Mouse (Mus musculus) ovary, postnatal 36 days (tissue): ENCODE measurements around the gene Mast1.
A peak's percentile ranks its signal among the peaks of the same experiment; 100 is the strongest.
"Not testable (repeated sequence)": the region's sequence is repeated elsewhere in the genome, so short reads cannot be mapped to it uniquely, and the experiment has no call there.

Experiments
- DNase-seq: peaks from one replicate; pipeline ENCODE4 v3.0.0; 2022; ENCODE audit warnings: low spot score, mixed read lengths

Gene Mast1

GRCm38 (mm10) chr8:84910551-84910950 is 26.6 kb downstream of the Mast1 start:
- no peak for DNase-seq

DNA sequence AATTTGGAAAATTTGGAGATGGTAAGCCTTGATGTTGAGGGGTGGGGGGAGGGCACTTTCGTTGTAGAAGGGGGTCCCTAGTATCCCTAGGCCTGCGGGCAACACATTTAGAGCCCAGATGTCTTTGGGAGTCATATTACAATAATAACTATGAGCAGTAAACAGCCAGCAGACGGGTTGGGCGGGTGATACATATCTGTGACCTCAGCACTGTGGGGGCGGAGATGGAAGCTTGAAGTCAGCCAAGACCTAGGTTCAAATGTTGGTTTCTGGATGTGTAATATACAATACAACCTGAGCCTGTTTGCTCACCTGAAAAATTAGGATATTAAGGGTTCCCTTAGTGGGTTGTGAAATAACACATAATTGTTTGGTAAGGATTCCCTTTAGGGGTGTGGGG is 27.2 kb downstream of the Mast1 start:
- no peak for DNase-seq

GRCm38 (mm10) chr8:84909162-84909767 is 27.9 kb downstream of the Mast1 start:
- no peak for DNase-seq

DNA sequence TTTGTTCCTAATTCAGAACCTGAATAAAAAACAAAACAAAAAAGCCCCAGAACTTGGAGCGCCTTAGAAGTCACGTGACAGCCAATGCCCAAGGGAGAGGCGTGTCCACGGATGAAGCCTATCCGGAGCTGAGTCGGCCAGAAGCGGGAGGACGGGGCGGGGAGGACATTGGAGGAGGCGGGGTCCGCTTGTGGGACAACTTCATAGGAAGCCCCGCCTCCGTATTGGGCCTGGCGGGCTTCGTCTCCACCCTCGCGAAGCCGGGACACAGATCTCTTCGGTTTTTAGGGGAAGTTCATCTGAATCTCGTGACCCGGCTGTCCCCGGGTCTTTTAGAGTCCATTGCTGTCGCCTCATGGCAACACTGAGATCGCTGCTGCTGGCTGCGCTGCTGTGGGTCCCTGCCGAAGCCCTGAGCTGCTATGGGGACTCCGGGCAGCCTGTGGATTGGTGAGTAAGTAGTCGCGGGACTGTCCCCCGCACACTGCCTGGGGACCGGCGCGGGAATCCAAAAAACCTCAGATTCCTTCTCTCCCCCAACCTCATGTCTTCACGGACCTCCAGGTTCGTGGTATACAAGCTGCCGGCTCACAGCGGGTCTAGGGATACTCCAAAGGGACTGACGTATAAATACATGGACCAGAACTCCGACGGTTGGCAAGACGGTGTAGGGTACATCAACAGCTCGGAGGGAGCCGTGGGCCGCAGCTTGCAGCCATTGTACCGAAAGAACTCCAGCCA is 28.6 kb downstream of the Mast1 start, which contains the start of gene Dnase2a:
Gene Dnase2a, plus strand, starts transcription at position 140 of the 741 bp plus-strand sequence.
- peak; percentile 92 for DNase-seq

DNA sequence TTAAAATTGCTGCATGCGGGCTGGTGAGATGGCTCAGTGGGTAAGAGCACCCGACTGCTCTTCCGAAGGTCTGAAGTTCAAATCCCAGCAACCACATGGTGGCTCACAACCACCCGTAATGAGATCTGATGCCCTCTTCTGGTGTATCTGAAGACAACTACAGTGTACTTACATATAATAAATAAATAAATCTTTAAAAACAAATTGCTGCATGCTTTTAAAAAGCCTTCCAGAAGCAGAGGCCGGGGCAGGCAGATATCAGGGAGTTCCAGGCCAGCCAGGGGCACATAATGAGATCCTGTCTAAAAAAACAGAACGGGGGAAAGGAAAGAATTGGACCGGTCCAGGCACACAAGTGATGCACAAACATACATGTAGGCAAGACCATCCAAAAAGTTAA is 29.2 kb downstream of the Mast1 start:
- DNase-seq, result not testable (repeated sequence)

DNA sequence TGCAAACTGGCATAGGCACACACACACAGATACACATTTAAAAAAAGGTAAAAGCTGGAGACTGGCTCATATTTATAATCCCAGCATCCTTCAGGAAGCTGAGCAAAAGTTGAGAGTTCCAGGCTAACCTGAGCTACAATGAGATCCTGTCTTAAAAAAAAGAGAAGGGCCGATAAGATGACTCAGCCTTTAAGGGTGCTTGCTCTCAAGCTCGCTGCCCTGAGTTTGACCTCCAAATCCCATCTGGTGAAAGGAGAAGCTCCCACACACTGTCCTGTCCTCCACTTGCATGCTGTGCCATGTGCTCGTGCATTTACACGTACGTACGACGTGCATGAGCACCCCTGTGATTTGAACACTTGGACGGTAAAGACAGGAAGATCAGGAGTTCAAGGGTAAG is 29.7 kb downstream of the Mast1 start:
- DNase-seq, result no peak

- DNase-seq, result no peak
Observed at GRCm38 (mm10) chr8:84907037-84907436, 30.1 kb downstream of the Mast1 start.

- DNase-seq, result no peak
Observed at GRCm38 (mm10) chr8:84904351-84904750, 32.8 kb downstream of the Mast1 start.

GRCm38 (mm10) chr8:84902920-84903661 is 34.1 kb downstream of the Mast1 start:
- DNase-seq, result peak; percentile 94

- no peak for DNase-seq
Observed at GRCm38 (mm10) chr8:84902367-84902919, 34.7 kb downstream of the Mast1 start.

DNA sequence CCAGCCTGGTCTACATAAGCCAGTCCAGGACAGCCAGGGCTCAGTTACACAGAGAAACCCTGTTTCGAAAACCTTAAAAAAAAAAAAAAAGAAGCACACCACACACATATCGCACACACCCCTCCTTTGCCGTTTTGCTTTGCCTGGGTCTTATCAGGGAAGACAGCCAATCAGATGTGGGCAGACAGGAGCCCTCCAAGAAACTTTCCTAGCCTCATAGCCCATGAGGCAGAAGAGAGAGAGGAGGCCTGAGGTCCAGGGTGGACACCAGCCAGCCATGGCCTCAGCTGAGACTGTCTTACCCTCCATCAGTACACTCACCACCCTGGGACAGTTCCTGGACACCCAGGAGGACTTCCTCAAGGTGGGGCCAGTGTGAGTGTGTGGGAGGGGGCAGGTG is 35.4 kb downstream of the Mast1 start, which contains the start of gene Klf1:
Gene Klf1, plus strand, starts transcription at position 177 of the 400 bp plus-strand sequence.
- no peak for DNase-seq

GRCm38 (mm10) chr8:84901071-84901470 is 36.1 kb downstream of the Mast1 start:
- no peak for DNase-seq

DNA sequence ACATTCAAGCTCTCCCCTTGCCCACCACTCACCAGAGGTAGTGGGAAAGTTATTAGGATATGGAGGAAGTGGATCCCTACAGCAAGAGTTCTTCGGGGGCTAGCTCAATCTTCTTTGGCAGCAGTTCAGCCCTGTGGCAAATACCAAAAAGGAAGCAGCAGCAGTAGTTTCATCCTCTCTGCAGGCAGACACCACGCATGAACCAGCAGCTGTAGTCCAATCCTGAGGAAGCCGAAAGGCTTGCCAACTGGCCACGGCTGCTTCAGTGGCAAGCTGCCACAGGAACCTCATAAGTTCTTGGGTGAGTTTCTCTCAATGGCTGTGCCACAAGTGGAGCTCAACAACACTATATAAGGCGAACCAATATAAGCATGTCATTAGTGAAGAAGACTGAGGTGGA is 41.2 kb downstream of the Mast1 start:
- DNase-seq, result no peak

GRCm38 (mm10) chr8:84893709-84894134 is 43.4 kb downstream of the Mast1 start, which contains the start of gene Gcdh:
TSS of gene Gcdh (minus strand) at chr8:84893921.
- peak; percentile 86 for DNase-seq

- DNase-seq, result no peak
Observed at GRCm38 (mm10) chr8:84892993-84893708, 44.0 kb downstream of the Mast1 start.

DNA sequence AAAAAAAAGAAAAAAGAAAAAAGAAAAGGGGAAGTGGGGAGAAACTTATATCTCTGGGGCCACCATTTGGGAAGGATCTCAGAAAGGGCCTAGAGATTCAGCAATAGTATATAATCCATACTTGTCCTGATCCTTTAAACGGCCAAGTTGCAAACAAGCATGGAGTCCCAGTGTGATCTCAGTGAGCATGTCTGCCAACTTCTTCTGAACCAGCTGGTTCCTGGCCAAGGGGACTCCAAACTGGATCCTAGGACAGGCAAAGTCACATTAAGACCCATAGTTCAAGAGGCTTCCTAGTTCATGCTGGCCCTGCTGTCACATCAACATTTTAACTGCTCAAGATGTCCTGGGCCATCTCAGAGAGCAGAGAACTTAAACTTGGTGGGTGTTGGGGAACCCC is 48.0 kb downstream of the Mast1 start:
- DNase-seq, result no peak

DNA sequence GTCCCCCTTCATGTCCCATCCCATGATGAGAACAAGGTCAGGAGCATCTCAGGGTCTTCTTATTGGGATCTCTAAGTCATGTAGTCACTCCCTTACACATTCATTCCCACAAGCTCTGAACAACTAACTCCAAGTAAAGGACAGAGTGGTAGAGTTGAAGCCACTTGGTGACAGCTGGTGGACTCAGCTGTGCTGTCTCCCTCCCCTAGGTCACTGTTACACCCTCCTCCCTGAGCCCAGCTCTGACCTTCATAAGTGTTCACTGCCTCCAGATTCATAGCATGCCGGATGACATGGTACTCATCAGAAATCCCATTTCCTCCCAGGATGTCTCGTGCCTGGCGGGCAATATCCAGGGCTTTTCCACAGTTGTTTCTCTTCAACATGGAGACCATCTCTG is 48.9 kb downstream of the Mast1 start:
- DNase-seq, result no peak

DNA sequence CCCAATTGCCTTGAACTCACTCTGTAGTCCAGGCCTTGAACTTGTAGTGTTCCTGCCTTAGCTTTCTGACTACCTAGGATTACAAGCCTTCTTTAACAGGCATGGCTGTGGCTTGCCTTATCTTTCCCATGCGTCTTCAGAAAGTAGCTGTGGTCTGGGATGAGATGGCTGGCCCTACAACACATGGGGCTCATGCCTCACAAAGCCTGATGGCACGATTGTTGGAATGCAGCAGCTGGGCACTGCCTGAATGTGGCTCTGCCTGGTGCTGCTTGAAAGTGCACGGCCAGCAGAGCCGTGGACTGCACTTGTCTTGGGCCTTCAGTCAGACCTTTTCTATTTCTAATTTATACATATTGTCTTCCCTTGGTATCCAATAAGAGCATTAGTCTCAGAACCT is 52.4 kb downstream of the Mast1 start:
- no peak for DNase-seq

DNA sequence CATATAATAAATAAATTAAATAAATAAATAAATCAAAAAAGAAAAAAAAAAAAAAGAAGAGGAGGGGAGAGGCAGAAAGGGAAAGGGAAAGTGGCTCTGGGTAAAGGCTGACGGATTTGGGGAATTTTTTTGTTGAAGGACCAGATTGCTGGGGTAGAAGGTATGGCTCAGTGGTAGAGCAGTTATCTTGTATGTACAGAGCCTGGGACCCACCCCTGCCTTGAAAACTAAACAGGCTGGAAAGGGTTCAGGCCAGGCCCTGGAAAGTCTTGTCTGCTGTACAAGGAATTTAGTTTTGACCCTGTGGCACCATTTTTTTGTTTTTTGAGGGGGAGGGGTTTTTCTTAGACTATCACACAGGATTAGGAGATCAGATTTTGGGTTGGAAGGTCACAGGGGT is 58.2 kb downstream of the Mast1 start:
- no peak for DNase-seq

DNA sequence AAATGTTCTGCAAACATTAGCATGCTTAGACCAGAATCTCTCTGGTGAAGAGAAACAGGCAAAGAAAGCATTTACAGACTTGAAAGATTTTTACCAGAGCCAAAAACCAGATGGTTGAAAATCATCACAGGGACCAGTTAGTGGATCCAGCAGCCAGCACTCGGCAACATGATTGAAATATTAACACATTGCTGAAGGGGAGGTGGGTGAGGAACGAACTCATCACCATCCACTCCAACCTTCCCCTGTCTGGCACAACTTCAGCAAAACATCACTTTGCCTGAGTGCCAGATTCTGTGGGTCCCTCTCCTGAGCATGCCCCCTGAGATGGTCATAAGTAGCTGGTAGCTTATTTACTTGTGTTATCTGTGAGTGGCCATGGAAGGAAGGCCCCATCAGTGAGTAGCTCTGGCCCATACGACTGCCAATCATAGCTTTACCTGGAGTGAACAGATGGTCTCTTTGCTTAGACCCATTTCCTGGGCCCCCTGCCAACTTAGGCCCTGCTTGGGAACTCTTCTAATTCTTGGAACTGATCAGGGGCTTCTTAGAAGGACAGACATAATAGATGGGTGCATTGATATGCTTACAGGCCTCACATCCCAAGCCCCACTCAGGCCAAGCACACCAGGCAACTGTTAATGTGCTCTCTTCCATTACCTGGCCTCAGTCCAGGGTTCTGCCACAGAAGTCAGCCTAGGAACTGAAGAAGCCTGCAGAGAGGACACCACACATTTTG is 59.7 kb downstream of the Mast1 start:
- DNase-seq, result no peak

- no peak for DNase-seq
Observed at GRCm38 (mm10) chr8:84874339-84874738, 62.8 kb downstream of the Mast1 start.
